Mouse (Mus musculus): ENCODE results near the gene Klhdc8a.
A peak's percentile ranks its signal among the peaks of the same experiment; 100 is the strongest.

Klhdc8a gene

DNA sequence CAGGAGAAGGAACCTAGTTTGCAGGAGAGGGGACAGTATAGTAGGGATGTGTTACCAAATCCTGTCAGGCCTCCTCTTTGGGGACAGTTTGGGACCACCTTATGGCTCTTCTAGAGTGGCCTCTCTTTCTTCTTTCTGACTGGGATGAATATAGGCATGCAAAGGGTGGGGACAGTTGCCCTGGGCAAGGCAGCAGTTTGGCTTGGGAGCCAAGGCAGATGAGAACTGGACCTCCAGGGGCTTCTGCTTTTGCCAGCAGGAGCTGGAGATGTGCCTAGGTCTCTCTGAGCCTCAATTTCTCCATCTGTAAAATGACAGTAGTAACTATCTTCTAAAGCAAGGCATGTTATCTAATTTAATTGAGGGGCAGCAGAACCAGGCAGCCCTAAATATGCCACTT lies 48.5 kb downstream of the Klhdc8a start:
- DNase-seq = no peak

DNA sequence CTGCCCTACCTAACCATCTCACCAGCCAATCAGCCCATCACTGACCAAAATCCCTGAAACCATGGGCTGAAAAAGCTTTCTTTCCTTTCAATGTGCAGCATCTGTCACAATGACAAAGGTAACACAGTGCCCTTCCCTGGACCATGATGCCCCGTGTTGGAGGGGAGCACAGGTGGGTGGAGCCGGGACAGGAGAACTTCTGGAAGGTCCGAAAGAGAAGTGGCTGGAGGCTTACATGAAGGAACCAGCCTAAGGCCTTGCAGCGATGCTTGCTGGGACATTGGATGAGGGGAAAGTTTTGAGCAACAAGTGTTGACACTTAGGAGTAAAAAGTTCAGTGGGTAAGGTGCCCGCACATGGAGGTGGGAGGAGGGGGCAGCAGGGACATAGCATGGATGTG lies 50.0 kb downstream of the Klhdc8a start:
- DNase-seq = no peak

DNA sequence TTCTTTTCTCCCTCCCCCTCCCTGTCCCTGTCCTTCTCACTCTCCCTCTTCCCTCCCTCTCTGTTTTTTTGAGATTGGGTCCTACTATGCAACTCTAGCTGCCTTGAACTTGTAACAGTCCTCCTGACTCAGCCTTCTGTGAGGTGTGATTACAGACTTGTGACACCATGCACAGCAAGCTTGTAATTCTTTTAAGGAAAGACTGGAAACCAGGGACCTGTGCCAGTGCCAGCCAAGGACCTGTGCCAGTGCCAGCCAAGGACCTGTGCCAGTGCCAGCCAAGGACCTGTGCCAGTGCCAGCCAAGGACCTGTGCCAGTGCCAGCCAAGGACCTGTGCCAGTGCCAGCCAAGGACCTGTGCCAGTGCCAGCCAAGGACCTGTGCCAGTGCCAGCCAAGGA lies 50.6 kb downstream of the Klhdc8a start:
- DNase-seq = peak; percentile 50 to 63

- peak in 1 of 2 experiments; percentile 57 for DNase-seq
Measured at GRCm38 (mm10) chr1:132349601-132350000, 51.2 kb downstream of the Klhdc8a start.

- no peak for DNase-seq
Measured at GRCm38 (mm10) chr1:132351058-132351457, 52.6 kb downstream of the Klhdc8a start.

DNA sequence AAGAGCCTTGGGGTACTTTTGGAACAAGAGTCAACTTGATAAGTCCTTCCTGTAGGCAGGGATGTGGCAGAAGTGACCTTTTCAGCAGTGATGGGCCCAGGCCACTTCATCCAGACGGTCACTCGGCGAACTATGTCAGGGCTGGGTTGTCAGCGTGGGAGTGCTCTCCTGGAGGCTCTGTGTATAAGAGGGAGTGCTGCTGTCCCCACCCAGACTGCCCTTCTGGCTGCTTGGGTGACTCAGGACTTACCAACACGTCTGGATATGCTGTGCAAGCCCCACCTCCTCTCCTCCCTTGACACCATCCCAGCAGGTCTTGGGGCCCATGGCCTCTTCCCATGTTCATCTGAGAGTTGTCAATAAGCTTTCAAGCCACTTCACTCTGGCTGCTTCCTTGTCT lies 55.0 kb downstream of the Klhdc8a start:
- DNase-seq = no peak

DNA sequence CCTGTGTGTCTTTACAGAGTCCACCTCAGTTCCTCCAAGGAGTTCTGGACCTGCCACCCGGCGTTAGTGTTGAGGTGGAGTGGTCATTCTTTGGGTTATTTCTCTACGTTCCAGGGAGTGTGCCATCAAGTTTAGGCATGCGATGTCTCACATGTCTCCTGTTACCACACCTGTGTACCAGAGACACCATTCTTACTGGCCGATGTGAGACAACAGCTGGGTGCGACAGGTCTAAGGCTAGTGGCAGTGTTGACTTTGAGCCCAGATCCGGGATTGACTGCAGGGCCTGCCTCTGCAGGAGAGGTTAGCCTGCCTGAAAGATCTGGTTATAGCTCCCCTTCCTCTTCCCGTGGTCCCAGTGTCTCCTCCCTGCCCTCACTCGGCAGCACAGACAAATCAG lies 55.8 kb downstream of the Klhdc8a start:
- no peak for DNase-seq

GRCm38 (mm10) chr1:132355162-132355601 lies 56.8 kb downstream of the Klhdc8a start:
- DNase-seq = peak; percentile 84 to 92

- DNase-seq = peak; percentile 89
Measured at GRCm38 (mm10) chr1:132355841-132356242, 57.4 kb downstream of the Klhdc8a start.

DNA sequence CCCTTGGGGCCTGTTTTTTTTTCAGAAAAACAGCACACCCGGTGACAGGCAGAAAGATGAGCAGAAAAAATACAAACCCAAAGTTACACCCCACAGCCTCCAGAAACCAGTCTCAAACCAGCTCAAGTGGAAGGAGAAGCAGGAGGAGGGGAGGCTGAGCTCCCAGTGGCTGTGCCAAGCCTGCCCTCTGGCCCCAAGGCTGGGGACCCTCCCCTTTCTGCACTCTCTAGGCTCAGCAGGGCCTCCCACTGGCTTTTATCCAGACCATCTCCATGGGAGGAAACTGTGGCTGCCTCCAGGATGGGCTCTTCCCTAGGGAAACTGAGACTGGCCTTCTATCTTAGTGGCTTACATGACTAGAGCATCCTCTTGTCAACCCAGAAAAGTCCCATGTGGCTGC lies 58.4 kb downstream of the Klhdc8a start:
- DNase-seq = no peak

Measured in kidney, postnatal 36 days (tissue).